Mouse (Mus musculus) G1E (cell line): ENCODE results near the gene Rit1.

ENCODE experiments used
- CTCF ChIP-seq: IDR thresholded peaks from 2 replicates; pipeline ENCODE4 v1.5.1; 2012; ENCODE audit warnings: low read depth, low read length, inconsistent platforms, mixed read lengths
- GATA1 ChIP-seq: IDR thresholded peaks from 2 replicates; pipeline ENCODE4 v1.6.1; 2012; ENCODE audit warnings: borderline replicate concordance, low read length, inconsistent platforms, mixed read lengths
- GATA2 ChIP-seq: IDR thresholded peaks from 2 replicates; pipeline ENCODE4 v1.6.1; 2012; ENCODE audit warnings: low read depth, low read length, inconsistent platforms, borderline replicate concordance
- TAL1 ChIP-seq: conservative IDR thresholded peaks from 2 replicates; pipeline ENCODE4 v1.6.1; 2012; ENCODE audit warnings: low read depth, low read length, inconsistent platforms, mixed read lengths

GRCm38 (mm10) chr3:88677399-88677798, 39.2 kb upstream of the Rit1 start:
- TF ChIP-seq CTCF (0 out of 2 replicates have a peak, but pooled peaks have one; percentile 19), GATA1 (no peak), TAL1 (no peak), GATA2 (no peak)
